Mouse (Mus musculus): ENCODE measurements around the gene Plek2.

The Plek2 gene

DNA sequence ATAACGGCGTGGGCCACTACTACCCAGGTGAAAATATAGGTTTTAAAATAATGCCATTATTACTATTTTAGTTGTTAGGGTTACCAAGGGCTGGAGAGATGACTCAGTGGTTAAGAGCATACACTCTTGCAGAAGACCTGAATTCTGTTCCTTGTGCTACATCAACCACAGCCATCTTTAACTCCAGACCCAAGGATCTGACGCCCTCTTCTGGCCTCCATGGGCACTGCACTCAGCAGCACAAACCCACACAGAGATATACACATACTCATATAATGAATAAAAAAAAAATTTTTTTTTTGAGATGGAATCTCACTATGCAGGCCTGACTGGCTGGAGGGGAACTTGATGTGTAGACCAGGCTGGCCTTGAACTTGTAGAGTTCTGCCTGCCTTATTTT lies 9.5 kb upstream of the Plek2 start:
- in situ Hi-C loops (cut with MboI; ENCODE audit: low pct_unique_long_range_greater_than_20kb in 1 of 2, low sequenced_read_pairs in 2 of 2, unreplicated experiment in 1 of 2) = loop anchor here in 1 of 2 experiments (5.0 kb wide), 1 partner anchor 181 kb away; no protein-coding TSS in a partner anchor

DNA sequence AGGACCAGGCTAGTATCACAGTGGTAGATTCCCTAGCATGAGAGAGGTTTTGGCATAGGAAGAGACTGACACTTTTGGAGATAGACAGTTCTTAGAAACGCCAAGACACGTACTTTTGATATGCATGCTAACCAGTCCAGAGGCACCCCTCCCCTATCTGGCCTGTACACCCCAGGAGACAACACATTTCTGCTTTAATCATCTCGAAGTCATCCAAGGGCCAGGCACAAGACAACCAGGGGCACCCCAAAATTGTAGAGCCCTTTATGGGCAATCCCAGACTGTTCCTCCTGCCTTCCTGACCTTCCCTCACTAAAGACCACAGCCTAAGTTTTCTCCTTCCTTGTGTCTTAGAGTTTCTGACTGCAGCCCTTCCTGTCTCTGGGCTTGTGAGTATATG lies 8.8 kb upstream of the Plek2 start:
- in situ Hi-C loops (cut with MboI; ENCODE audit: low pct_unique_long_range_greater_than_20kb in 1 of 2, low sequenced_read_pairs in 2 of 2, unreplicated experiment in 1 of 2) = loop anchor here in 1 of 2 experiments (5.0 kb wide), 1 partner anchor 182 kb away; no protein-coding TSS in a partner anchor

DNA sequence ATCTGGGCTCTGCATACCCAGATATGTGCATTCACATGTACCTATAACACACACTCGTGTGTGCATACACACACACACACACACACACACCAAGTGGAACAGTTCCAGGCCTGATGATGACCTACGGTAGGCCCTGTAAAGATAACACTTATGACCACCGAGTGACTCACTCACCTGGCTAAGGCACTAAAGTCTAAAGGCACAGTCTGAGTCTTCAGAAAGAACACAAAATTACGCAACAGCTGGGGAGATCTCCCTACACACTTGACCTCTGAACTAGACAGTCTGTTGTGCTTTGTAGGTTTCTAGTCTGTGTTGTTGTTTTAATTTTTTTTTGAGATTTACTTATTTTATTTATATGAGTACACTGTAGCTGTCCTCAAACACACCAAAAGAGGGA lies 7.7 kb upstream of the Plek2 start:
- in situ Hi-C loops (cut with MboI; ENCODE audit: low pct_unique_long_range_greater_than_20kb in 1 of 2, low sequenced_read_pairs in 2 of 2, unreplicated experiment in 1 of 2) = no loop called here

DNA sequence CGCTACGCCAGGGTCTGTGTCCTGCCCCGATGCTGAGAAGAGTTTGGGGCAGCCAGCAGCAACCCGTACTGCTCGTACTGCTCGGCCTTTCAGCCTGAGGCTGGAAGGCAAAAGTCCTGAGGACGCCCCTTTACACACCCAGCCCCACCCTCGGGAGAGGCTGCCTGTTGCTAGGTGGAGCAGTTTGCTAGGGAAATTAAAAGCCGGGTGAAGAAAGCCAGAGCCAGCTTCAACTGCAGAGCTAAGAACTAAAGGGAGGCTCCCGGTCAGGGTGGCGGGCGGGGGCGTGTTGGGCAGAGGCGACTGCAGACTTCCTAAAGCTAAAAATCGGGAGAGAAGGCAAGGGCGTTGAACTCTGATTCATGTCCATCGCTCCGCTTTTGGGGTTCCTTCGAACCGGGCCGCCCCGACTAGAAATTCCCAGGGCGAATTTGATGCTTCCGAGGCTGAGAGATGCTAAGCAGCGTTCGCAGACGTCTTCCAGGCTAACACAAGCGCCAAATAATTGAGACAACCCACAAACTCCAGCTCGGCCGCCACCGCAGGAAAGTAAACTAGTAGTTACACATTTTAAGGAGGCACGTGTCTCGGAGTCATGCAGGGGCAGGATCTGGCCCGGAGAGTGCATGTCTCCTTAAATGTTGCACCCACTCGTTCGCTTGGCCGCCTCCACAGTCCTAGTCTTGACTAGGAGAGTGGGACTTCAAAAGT lies 5.1 kb upstream of the Plek2 start:
- in situ Hi-C loops (cut with MboI; ENCODE audit: low pct_unique_long_range_greater_than_20kb in 1 of 2, low sequenced_read_pairs in 2 of 2, unreplicated experiment in 1 of 2) = no loop called here

DNA sequence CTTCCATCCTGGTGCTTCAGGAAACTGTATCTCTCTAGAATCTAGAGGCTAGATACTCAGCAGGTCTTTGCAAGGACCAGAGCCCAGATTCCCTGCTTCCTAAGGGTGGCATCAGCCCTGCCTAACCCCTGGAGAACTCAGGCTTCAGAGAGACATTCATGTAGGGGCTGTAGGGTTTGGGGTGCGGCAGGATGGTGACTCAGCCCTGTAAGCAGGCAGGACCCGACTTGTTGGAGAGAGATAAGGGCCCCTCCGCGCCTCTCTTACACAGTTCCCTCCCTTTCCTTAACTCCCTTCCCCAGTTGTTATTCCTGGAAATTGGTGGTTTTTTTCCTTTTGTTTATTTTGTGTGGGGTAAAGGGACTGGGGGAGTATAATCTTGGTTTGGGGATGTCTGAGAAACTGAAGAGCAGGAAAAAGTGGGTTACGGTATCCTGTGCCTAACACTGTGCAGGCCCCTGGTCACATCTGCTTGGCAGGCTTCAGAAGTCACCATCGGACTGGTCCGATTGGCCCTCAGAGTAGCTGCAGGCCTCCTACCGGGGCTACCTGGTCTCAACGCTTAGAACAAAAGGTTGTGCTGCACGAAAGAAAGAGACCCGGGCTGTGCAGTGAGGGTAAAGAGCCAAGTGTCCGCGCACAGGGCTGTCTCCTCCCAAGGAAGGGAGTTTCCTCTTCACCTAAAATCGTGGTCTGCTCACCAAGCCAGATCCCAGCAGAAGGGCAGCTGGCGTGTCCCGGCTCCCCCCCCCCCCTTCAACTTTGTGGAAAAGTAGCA lies 4.1 kb upstream of the Plek2 start:
- in situ Hi-C loops (cut with MboI; ENCODE audit: low pct_unique_long_range_greater_than_20kb in 1 of 2, low sequenced_read_pairs in 2 of 2, unreplicated experiment in 1 of 2) = no loop called here

DNA sequence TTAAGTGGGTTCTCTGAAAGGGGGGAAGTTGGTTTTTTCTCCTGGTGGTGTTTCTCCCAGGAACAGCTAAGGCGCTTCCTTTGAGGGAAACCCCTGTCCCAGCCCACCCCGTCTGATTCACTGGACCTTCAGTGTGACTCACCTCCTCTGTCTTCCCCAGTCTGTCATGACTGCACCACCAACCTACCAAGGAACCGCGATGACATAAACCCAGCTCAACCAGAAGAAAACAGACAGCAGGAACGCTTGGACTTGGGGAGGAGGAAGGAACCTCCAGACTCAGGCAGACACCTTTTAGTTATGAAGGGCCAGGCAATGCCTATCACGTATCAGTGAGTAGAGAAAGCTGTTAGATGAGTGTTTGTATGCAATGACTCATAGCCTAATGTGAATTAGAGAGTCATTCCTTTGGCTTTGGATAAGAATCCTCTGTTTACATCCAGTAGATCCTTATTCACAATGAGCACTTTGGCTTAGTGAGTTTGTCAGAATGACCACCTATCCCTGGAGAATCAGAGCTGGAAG lies 1.4 kb upstream of the Plek2 start:
- in situ Hi-C loops (cut with MboI; ENCODE audit: low pct_unique_long_range_greater_than_20kb in 1 of 2, low sequenced_read_pairs in 2 of 2, unreplicated experiment in 1 of 2) = no loop called here

DNA sequence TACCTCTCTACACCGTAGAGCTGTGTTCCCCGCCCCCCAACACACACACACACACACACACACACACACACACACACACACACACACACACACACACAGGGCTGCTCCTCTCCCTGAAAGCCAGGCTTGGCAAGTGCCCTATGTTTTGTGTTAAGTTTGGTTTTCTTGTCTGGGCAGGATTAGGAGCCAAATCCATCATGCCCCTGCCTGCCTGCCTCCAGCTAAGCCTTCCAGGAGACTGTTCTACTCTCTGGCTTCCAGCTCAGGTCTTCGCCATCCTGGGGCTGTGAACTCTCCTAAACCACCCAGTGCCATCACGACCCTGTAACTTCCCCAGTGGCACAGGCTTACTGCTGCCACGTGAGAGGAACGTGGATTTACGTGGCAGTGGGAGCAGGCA lies 2.3 kb downstream of the Plek2 start:
- in situ Hi-C loops (cut with MboI; ENCODE audit: low pct_unique_long_range_greater_than_20kb in 1 of 2, low sequenced_read_pairs in 2 of 2, unreplicated experiment in 1 of 2) = no loop called here

DNA sequence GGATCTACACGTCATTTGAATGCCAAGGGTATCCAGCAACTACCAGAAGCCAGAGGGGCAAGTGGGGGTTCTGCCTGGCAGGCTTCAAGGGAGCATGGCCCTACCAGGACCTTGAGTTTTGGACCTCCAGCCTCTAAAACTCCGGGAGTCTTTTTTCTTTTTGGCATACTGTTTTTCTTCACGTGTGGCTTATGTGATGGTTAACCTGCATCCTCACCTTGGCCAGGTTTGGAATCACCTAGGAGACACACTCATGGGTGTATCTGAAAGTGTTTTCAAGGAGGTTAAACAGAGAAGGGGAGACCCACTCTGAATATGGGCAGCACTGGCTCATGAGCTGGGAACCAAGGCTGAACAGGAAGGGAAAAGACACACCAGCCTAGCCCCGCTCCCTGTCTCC lies 3.5 kb downstream of the Plek2 start:
- in situ Hi-C loops (cut with MboI; ENCODE audit: low pct_unique_long_range_greater_than_20kb in 1 of 2, low sequenced_read_pairs in 2 of 2, unreplicated experiment in 1 of 2) = no loop called here

DNA sequence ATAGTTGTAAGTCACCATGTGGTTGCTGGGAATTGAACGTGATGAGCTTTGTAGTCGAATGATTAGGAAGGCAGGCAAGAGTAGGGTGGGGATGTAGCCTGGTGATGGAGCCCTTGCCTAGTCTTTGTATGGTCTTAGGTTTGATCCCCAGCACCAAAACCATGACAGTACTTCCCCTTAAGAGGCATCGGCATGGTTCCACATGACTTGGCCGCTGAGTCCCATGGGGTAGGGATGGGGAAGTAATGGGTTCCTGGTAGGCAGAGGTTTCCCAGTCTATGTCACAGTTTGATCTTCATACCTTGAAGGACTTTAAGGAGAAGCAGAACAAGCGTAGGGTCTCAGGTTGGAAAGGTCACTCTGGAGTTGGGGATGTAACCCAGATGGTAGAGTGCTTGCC lies 5.3 kb downstream of the Plek2 start:
- in situ Hi-C loops (cut with MboI; ENCODE audit: low pct_unique_long_range_greater_than_20kb in 1 of 2, low sequenced_read_pairs in 2 of 2, unreplicated experiment in 1 of 2) = no loop called here

DNA sequence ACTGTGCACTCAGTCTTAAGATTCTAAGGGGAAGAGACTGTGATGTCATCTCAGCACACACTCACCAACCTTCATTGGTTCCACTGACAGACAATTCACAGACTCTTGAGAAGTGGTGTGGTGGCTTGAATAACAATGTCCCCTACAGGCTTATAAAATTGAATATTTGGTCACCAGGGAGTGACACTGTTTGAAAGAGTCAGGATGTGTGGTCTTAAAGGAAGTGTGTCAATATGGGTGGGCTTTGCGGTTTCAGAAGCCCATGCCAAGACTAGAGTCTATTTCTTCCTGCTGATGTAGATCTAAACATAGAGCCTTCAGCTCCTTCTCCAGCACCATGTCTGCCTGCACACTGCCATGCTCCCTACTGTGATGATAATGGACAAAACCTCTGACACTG lies 8.9 kb downstream of the Plek2 start:
- in situ Hi-C loops (cut with MboI; ENCODE audit: low pct_unique_long_range_greater_than_20kb in 1 of 2, low sequenced_read_pairs in 2 of 2, unreplicated experiment in 1 of 2) = no loop called here

DNA sequence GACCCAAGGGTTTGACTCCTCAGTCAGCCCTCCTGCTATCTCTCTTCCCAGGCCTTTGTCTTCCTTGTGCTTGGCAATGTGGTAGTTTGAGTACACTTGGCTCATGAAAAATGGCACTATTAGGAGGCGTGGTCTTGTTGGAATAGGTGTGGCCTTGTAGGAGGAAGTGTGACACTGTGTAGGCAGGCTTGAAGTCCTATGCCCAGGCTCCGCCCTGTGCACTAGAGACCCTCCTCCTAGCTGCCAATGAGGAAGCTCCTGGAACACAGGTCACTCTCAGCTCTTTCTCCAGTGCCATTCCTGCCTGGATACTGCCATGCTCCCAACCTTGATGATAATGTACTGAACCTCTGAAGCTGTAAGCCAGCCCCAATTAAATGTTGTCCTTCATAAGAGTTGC lies 15.6 kb downstream of the Plek2 start:
- in situ Hi-C loops (cut with MboI; ENCODE audit: low pct_unique_long_range_greater_than_20kb in 1 of 2, low sequenced_read_pairs in 2 of 2, unreplicated experiment in 1 of 2) = no loop called here

DNA sequence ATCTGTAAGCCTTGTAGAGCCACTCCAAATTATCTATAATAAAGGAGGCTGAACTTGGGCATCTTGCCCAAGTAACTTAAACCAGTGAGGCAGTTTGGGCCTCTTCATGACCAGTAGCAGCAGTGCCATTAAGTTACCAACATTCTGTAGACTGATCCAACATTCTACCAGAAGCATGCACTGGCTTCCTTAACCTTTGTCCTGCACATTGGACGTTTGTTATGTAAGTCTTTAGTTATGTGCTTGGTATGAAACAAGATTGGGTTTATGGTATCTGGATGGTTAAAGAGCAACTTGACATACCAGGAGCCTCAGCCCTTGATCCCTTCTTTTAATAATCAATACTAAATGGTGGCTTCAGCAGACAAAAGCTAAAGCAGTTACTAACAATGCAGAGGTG lies 16.7 kb downstream of the Plek2 start:
- in situ Hi-C loops (cut with MboI; ENCODE audit: low pct_unique_long_range_greater_than_20kb in 1 of 2, low sequenced_read_pairs in 2 of 2, unreplicated experiment in 1 of 2) = no loop called here

- in situ Hi-C loops (cut with MboI; ENCODE audit: low pct_unique_long_range_greater_than_20kb in 1 of 2, low sequenced_read_pairs in 2 of 2, unreplicated experiment in 1 of 2) = no loop called here
Measured at GRCm38 (mm10) chr12:78874581-78874980, 32.2 kb downstream of the Plek2 start.

- in situ Hi-C loops (cut with MboI; ENCODE audit: low pct_unique_long_range_greater_than_20kb in 1 of 2, low sequenced_read_pairs in 2 of 2, unreplicated experiment in 1 of 2) = no loop called here
Measured at GRCm38 (mm10) chr12:78868115-78868514, 38.6 kb downstream of the Plek2 start.

DNA sequence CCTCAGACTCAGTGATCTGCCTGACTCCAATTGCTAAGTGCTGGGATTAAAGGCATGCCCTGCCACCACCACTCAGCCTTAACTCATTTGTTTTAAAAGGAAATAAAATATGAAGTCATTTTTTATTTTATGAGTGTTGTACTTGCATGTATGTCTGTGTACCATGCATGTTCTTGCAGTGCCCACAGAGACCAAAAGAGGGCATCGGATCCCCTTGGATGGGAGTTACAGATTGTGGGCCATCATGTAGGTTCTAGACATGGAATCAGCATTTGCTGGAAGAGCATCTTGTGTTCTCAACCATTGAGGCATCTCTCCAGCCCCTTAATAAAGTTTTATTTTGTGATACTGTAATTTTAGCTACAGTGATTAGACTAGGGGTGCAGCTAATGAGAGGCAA lies 41.3 kb downstream of the Plek2 start:
- in situ Hi-C loops (cut with MboI; ENCODE audit: low pct_unique_long_range_greater_than_20kb in 1 of 2, low sequenced_read_pairs in 2 of 2, unreplicated experiment in 1 of 2) = no loop called here

DNA sequence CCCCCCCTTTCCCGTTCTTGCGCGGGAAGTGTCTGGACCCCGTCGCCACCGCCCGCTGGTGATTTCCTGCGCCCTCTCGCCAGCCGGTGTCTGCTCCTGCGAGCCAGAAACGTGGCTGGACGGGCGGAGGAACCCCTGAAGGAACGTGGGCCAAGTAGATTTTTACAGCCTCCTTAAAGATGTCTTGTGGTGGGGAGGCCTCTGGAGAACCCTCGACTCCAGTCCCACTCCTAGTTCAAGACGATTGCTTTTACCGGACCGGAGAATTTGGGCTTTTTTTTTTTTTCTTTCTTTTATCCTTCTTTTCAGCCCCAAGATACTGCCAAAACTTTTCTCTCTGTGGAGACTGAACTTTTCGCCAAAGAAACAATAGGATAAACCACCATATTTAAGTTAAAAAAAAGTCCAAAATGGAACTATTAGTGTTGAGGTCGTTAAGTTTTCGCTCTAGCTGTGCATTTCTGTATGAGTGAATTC lies 44.5 kb downstream of the Plek2 start:
- in situ Hi-C loops (cut with MboI; ENCODE audit: low pct_unique_long_range_greater_than_20kb in 1 of 2, low sequenced_read_pairs in 2 of 2, unreplicated experiment in 1 of 2) = no loop called here

DNA sequence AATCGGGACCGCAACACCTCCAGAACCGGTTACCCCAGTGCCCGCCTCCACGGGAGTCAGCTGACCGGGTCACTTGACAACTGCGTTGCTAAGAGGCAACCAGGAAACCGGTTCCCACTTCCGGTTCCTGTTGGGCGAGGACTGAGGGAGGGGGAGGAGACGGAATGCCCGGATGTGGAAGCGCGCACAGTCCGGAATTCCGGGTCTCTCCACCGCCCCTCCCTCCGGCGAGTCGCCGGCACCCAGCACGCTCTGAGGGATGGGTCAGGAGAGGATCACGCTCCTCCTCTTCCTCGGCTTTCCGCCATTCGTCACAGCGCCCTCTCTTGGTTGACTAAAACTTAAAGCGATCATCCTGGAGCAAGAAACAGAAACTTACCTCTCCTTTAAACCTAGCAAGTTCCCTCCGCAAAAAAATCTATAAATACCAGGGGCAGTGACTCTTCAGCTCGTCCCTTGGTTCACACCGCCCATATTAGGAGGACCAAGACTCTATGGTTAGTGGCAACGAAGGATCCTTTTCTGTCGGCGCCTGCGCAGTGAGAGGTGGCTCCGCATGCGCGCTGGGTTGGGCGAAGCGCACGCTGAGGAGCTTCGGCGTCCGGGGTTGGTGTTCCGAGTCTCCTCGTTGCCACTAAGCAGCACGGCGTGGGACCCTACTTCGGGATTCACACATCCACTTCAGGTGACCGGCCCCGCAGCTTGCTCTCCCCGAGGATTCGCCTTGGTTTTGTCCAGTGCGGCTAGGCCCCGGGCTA lies 45.1 kb downstream of the Plek2 start, which contains the start of the genes Atp6v1d and Eif2s1:
Atp6v1d (minus strand) TSS at position 143 of the 758 bp plus-strand sequence.
Eif2s1 (plus strand) TSS at position 324 of the 758 bp plus-strand sequence.
- in situ Hi-C loops (cut with MboI; ENCODE audit: low pct_unique_long_range_greater_than_20kb in 1 of 2, low sequenced_read_pairs in 2 of 2, unreplicated experiment in 1 of 2) = no loop called here

GRCm38 (mm10) chr12:78860921-78861495 lies 45.8 kb downstream of the Plek2 start:
- in situ Hi-C loops (cut with MboI; ENCODE audit: low pct_unique_long_range_greater_than_20kb in 1 of 2, low sequenced_read_pairs in 2 of 2, unreplicated experiment in 1 of 2) = no loop called here

All from mouse embryonic stem cell (cell line).